Mouse (Mus musculus) MEL (cell line): ENCODE results near the gene Gm10401.

Experiments used
- CHD1 ChIP-seq: IDR thresholded peaks from 2 replicates; pipeline ENCODE4 v1.6.1; 2012; ENCODE audit warnings: low read depth, mild to moderate bottlenecking, inconsistent platforms, low read length, improper control_type of control experiment
- CTCF ChIP-seq, 3 experiments: IDR thresholded peaks in 2 of 3; conservative IDR thresholded peaks in 1 of 3; 2 replicates each; pipeline ENCODE4 v1.5.1; 2011 to 2012; ENCODE audit warnings: low read length in 3 of 3, low read depth in 2 of 3, mild to moderate bottlenecking in 2 of 3, improper control_type of control experiment in 1 of 3, inconsistent platforms in 1 of 3, mixed read lengths in 1 of 3, moderate library complexity in 1 of 3; ENCODE audit not compliant: control insufficient read depth in 1 of 3, insufficient read depth in 1 of 3, poor library complexity in 1 of 3, severe bottlenecking in 1 of 3
- ETS1 ChIP-seq: IDR thresholded peaks from 2 replicates; pipeline ENCODE4 v1.6.1; 2012; ENCODE audit warnings: low read depth, mild to moderate bottlenecking, inconsistent platforms, low read length, improper control_type of control experiment, moderate library complexity
- MAFK ChIP-seq: IDR thresholded peaks from 2 replicates; pipeline ENCODE4 v1.6.1; 2011; ENCODE audit warnings: low read depth, mild to moderate bottlenecking, low read length, improper control_type of control experiment, borderline replicate concordance
- MEF2A ChIP-seq: IDR thresholded peaks from 2 replicates; pipeline ENCODE4 v1.6.1; 2014; ENCODE audit warnings: low read depth, mild to moderate bottlenecking, inconsistent platforms, low read length, improper control_type of control experiment; ENCODE audit not compliant: poor library complexity, insufficient replicate concordance, severe bottlenecking; ENCODE audit errors: extremely low read depth
- MYC ChIP-seq: IDR thresholded peaks from 2 replicates; pipeline ENCODE4 v1.6.1; 2011; ENCODE audit warnings: low read depth, mild to moderate bottlenecking, low read length, improper control_type of control experiment, moderate library complexity
- POLR2A ChIP-seq, 2 experiments: IDR thresholded peaks; 2 replicates each; pipeline ENCODE4 v1.6.1; 2011 to 2012; ENCODE audit warnings: low read length in 2 of 2, mild to moderate bottlenecking in 2 of 2, control low read depth in 1 of 2, improper control_type of control experiment in 1 of 2, low read depth in 1 of 2, moderate library complexity in 1 of 2; ENCODE audit not compliant: control insufficient read depth in 1 of 2, insufficient read depth in 1 of 2, poor library complexity in 1 of 2
- POLR2AphosphoS2 ChIP-seq: IDR thresholded peaks from 2 replicates; pipeline ENCODE4 v1.6.1; 2011; ENCODE audit warnings: low read length, improper control_type of control experiment
- SMC3 ChIP-seq: IDR thresholded peaks from 2 replicates; pipeline ENCODE4 v1.6.1; 2011; ENCODE audit warnings: low read depth, low read length, improper control_type of control experiment
- USF1 ChIP-seq: IDR thresholded peaks from 2 replicates; pipeline ENCODE4 v1.6.1; 2014; ENCODE audit warnings: low read depth, mild to moderate bottlenecking, inconsistent platforms, low read length, improper control_type of control experiment, moderate library complexity
- ZMIZ1 ChIP-seq: IDR thresholded peaks from 2 replicates; pipeline ENCODE4 v1.6.1; 2012; ENCODE audit warnings: low read depth, mild to moderate bottlenecking, inconsistent platforms, low read length, improper control_type of control experiment, moderate library complexity

DNA sequence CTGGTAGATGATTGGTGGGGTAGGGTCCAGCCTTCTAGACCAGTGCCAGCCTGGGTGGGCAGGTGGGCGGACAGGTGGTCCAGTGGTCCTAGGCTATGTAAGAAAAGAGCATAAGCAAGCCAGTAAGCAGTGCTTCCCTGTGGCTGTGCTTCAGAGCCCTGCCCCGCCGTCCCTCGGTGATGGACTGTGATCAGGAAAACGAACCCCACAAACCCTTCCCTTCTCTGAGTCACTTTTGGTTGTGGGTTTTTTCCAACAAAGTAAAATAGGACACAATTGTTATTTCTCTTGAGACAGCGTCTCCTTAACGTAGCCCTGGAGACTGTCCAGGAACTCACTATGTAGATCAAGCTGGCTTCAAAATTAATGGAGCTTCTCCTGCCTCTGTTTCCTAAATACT, 34.7 kb downstream of the Gm10401 start:
- TF ChIP-seq MAFK (no peak), MEF2A (no peak), USF1 (no peak), CHD1 (no peak), SMC3 (no peak), MYC (no peak), ETS1 (no peak), POLR2A (IDR thresholded peaks at IDR 0.05; ENCODE audit: control insufficient read depth in 1 of 2, insufficient read depth in 1 of 2, low read depth in 1 of 2, low read length in 2 of 2, poor library complexity in 1 of 2) (no peak), ZMIZ1 (no peak), POLR2AphosphoS2 (no peak), CTCF (IDR thresholded peaks at IDR 0.05 in 2 of 3, conservative IDR thresholded peaks at IDR 0.05 in 1 of 3; ENCODE audit: control insufficient read depth in 1 of 3, insufficient read depth in 1 of 3, low read depth in 2 of 3, low read length in 3 of 3, poor library complexity in 1 of 3, severe bottlenecking in 1 of 3) (no peak)
